Mouse (Mus musculus): Measurements from ENCODE around the gene Abhd11. TPM values are rescaled to one million over a fixed set of nuclear protein-coding genes. Genes with fewer than 3 reads are reported as not detected.

Gene Abhd11
- polyA plus RNA-seq, 1 experiment: 91.8 TPM

Other genes with a start within 250 kb of the Abhd11 start
- gene Tmem270, start 102.4 kb upstream of the Abhd11 start, polyA plus RNA-seq (2012; ENCODE audit: insufficient read depth, insufficient read length, missing spikeins): not detected in 2 replicates
- gene Cldn13, start 93.6 kb upstream of the Abhd11 start, polyA plus RNA-seq (2012; ENCODE audit: insufficient read depth, insufficient read length, missing spikeins): not detected in 2 replicates
- gene Mettl27, start 76.8 kb upstream of the Abhd11 start, polyA plus RNA-seq (2012; ENCODE audit: insufficient read depth, insufficient read length, missing spikeins): 6.3 and 9.3 TPM in 2 replicates
- not detected in 2 replicates for gene Cldn4, start 62.2 kb upstream of the Abhd11 start, polyA plus RNA-seq (2012; ENCODE audit: insufficient read depth, insufficient read length, missing spikeins)
- gene Cldn3, start 22.9 kb upstream of the Abhd11 start, polyA plus RNA-seq (2012; ENCODE audit: insufficient read depth, insufficient read length, missing spikeins): not detected in 2 replicates
- not detected in 2 replicates for gene Stx1a, start 14.3 kb downstream of the Abhd11 start, polyA plus RNA-seq (2012; ENCODE audit: insufficient read depth, insufficient read length, missing spikeins)
- gene Dnajc30, start 55.0 kb downstream of the Abhd11 start, polyA plus RNA-seq (2012; ENCODE audit: insufficient read depth, insufficient read length, missing spikeins): 14.3 and 21.1 TPM in 2 replicates
- 28.3 and 31.3 TPM in 2 replicates for gene Bud23, start 55.8 kb downstream of the Abhd11 start, polyA plus RNA-seq (2012; ENCODE audit: insufficient read depth, insufficient read length, missing spikeins)
- gene Vps37d, start 69.1 kb downstream of the Abhd11 start, polyA plus RNA-seq (2012; ENCODE audit: insufficient read depth, insufficient read length, missing spikeins): 1.1 TPM in 1 of 2 replicates, not detected in the other
- gene Mlxipl, start 80.7 kb downstream of the Abhd11 start, polyA plus RNA-seq (2012; ENCODE audit: insufficient read depth, insufficient read length, missing spikeins): 174 and 262 TPM in 2 replicates
- 7.5 and 8.2 TPM in 2 replicates for gene Tbl2, start 140.5 kb downstream of the Abhd11 start, polyA plus RNA-seq (2012; ENCODE audit: insufficient read depth, insufficient read length, missing spikeins)
- gene Bcl7b, start 159.1 kb downstream of the Abhd11 start, polyA plus RNA-seq (2012; ENCODE audit: insufficient read depth, insufficient read length, missing spikeins): 61.6 and 84.5 TPM in 2 replicates
- 25.5 and 32.8 TPM in 2 replicates for gene Baz1b, start 178.1 kb downstream of the Abhd11 start, polyA plus RNA-seq (2012; ENCODE audit: insufficient read depth, insufficient read length, missing spikeins)
- not detected in 2 replicates for gene Fzd9, start 242.1 kb downstream of the Abhd11 start, polyA plus RNA-seq (2012; ENCODE audit: insufficient read depth, insufficient read length, missing spikeins)

All from brown adipose tissue, adult 24 weeks (tissue).